Mouse (Mus musculus) spleen, embryonic (tissue): ENCODE results near the gene Ms4a4b.
"Not testable (repeated sequence)": the region's sequence is repeated elsewhere in the genome, so short reads cannot be mapped to it uniquely, and the experiment has no call there.

Experiments used
- CTCF ChIA-PET: fragments of 350-600 bp; sonication (Branson Sonifier 250); formaldehyde crosslinking; loops from one replicate; lab custom pipeline; 2022; lab: Charles Lee

Gene Ms4a4b

DNA sequence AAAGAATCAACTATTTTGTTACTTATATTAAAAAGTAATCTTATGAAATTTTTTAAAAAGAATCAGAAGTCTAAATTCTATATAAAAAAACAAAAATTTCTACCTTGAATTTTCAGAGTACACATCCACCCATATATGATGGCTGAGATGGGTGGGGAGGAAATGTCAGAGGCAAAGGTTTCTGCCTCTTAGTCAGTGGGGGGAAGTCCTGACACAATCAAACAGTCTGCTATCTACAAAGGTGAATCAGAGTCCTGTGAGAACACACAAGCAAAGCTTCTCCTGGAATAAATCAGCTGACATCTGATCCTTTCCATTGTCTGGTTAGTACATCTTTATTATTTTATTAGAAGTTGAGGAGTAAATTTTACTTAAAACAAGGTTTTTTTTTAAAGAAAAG is at the start of gene Ms4a4b:
Ms4a4b (plus strand) TSS at position 216 of the 400 bp plus-strand sequence.
- CTCF ChIA-PET, result interaction anchor here (0.6 kb wide), 1 partner anchor 158 kb away, joined by 3 read pairs; no protein-coding TSS in a partner anchor

- CTCF ChIA-PET, result no interaction called here
These were observed 47.6 kb upstream of the Ms4a4b start for GRCm38 (mm10) chr19:11395769-11396168.

DNA sequence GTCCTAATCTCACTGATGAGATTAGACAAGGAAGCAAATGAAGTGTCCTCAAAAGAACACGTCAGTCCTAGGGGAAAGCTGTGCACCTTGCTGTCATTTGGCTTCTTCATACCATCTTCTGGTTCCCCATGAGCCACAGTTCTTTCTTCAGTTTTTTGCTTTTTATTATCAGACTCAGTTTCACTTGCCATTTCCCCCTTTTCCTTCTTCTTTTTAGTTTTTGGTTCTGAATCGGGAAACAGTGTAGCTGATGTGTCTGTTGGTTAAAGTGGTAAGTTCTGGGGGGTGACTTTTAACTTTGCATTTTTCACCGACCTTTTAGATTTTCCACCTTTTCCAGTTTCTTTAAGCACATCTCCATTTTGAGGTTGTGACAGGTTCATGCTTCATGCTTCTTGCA is 38.8 kb upstream of the Ms4a4b start, which contains the start of gene Ms4a4c:
Ms4a4c (plus strand) TSS at position 244 of the 400 bp plus-strand sequence.
- CTCF ChIA-PET, result interaction anchor here (0.5 to 0.6 kb wide), 2 partner anchors 43 to 206 kb away, joined by 3 read pairs; no protein-coding TSS in a partner anchor

GRCm38 (mm10) chr19:11407428-11407827 is 35.9 kb upstream of the Ms4a4b start:
- CTCF ChIA-PET, result interaction anchor here (0.9 kb wide), 1 partner anchor 25 kb away, joined by 3 read pairs; no protein-coding TSS in a partner anchor

DNA sequence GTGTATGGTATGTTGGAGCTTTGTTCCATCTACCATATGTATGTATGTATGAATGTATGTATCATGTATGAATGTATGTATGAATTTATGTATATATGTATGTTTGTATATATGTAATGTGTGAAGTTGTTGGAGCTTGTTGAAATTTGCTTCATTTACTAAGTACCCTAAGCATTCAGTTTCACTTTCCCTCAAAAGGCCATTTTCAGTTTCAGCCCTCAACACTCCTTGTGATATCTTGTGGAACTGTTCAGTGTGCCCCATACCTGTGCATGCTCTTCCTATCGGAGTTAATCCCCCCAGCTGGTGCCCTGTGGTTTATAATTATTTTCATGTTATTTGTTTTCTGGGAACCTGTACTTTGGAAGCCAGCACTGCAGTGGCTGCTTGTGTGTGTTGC is 34.8 kb upstream of the Ms4a4b start:
- CTCF ChIA-PET, result interaction anchor here (0.9 kb wide), 1 partner anchor 26 kb away, joined by 3 read pairs; no protein-coding TSS in a partner anchor

DNA sequence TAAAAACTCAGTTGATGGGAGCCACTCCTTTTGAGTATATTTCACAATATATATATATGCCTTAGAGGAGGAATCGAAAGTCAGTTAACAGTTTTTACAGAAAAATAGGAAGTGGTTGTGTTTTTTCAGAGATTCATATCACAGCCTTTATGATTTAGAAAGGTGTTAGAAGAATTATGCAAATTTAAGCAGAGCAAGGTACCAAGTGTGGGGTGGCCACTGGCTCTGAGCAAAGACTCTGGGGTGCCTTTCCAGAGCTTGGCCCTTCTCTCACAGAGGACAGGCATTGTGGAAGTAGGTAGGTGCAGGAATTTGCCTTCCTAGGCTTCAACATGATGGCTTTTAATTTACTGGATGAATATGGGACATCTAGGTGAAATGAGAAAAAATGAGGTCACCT is 31.7 kb upstream of the Ms4a4b start:
- CTCF ChIA-PET, result no interaction called here

DNA sequence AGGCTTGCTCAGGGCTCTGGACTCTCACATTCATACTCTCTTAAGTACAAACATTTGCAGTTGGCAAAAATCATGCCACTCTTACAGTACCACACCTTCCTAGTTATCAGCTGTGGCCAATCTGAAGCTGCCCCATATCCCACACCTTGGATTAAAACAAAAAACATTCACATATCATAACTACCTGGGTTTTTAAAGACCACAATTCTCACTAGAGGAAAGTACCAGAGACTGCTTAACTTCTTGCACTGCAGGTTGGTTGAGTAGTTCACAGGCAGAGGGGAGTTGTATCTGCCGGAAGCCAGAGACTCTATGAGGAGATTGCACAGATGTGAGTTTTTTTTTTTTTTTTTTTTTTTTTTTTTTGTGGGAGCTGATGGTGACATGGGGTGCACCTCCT is 29.3 kb upstream of the Ms4a4b start:
- CTCF ChIA-PET, result interaction anchor here (0.6 kb wide), 1 partner anchor 30 kb away, joined by 3 read pairs; no protein-coding TSS in a partner anchor

DNA sequence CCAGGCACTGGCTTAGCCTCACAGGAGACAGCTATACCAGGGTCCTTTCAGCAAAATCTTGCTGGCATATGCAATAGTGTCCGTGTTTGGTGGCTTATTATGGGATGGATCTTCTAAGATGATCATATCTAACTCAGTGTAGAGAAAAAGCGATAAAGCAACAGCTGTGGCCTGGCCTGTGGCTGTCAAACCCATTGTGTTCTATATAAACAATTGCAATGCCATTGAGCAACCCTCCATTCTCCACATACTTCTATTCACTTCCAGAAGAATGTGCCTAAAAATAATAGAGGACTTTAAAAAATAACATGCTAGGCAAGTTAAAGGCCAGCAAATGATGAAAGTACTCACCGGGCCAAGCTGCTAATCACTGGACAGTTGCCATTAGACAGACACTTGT is 27.8 kb upstream of the Ms4a4b start:
- CTCF ChIA-PET, result no interaction called here

DNA sequence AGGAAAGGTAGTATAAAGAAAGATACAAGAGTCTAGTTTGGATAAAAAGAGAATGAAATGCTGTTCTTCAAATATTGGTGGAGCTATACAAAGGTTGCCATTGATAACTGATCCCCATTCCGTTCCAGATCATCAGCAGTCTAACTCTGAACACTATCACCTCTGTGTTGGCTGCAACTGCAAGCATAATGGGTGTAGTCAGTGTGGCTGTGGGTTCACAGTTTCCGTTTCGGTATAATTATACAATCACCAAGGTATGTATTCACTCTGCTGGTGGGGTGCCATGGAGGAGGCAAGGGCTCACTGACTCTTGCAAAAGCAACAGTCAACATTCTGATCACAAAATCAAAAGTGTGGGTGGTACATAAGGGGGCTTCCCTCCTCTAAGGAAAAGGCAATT is 24.5 kb upstream of the Ms4a4b start:
- CTCF ChIA-PET, result not testable (repeated sequence)

DNA sequence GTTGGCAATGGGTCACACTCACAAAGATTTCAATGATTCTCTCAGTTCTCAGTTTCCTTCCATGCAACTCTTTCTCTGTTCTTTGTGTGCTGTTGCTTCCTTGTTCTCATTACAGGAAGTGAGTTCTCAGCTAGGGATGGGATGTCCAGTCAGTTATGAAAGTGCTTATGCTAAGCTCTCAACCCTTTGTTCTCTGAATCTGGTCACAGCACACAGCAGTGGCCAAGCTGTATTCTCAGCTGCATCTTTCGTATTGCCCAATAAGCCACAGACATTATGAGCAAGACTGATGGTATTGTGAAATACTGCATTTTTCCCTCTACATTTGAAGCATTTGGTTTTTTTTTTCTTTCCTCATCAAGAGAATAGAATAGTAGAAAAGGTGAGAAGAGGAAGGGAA is 12.1 kb upstream of the Ms4a4b start:
- CTCF ChIA-PET, result not testable (repeated sequence)

DNA sequence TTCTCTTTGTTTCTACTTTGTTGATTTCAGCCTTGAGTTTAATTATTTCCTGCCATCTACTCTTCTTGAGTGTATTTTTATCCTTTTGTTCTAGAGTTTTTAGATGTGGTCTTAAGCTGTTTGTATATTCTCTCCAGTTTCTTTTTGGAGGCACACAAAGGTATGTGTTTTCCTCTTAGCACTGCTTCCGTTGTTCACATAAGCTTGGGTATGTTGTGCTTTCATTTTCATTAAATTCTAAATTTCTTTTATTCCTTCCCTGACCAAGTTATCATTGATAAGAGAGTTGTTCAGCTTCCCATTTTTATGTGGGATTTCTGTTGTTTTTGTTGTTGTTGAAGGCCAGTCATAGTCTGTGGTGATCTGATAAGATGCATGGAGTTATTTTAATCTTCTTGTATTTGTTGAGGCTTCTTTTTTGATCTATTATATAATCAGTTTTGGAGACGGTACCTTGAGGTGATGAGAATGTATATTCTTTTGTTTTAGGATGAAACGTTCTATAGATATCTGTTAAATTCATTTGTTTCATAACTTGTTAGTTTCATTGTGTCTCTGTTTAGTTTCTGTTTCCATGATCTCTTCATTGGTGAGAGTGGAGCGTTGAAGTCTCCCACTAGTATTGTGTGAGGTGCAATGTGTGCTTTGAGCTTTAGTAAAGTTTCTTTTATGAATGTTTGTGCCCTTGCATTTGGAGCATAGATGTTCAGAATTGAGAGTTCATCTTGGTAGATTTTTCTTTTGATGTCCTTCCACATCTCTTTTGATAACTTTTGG is 8.1 kb upstream of the Ms4a4b start:
- CTCF ChIA-PET, result no interaction called here

DNA sequence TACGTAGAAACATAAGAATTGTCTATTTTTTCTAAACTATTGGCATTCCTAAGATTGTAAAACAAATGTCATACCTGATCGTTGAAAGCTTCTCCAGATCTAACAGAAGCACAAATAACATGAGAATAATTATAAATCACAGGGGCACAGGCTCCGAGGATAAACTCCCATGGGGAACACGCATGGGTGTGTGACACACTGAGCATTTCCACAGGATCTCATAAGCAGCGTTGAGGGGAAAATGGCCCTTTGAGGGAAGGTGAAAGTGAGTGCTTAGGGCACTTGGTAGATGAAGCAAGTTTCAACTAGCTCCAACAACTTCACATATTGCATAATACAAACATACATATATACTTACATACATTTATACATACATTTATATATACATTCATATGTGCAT is 611 bp downstream of the Ms4a4b start:
- CTCF ChIA-PET, result interaction anchor here (0.5 kb wide), 1 partner anchor 648 kb away, joined by 4 read pairs; no protein-coding TSS in a partner anchor

DNA sequence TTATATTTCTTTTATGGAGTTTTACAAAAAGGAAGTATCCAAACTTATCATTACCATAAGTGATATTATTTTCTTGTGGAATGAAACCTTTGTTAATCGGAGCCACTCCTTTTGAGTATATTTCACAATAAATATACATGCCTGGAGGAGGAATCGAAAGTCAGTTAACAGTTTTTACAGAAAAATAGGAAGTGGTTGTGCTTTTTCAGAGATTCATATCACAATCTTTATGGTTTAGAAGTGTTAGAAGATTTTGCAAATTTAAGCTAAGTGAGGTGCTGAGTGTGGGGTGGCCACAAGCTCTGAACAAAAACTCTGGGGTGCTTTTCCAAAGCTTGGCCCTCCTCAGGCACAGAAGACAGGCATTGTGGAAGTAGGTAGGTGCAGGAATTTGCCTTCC is 3.9 kb downstream of the Ms4a4b start:
- CTCF ChIA-PET, result no interaction called here

- CTCF ChIA-PET, result not testable (repeated sequence)
These were observed 15.7 kb downstream of the Ms4a4b start for GRCm38 (mm10) chr19:11459041-11459440.

GRCm38 (mm10) chr19:11464795-11465194 is 21.4 kb downstream of the Ms4a4b start:
- CTCF ChIA-PET, result interaction anchor here (0.7 kb wide), 1 partner anchor 67 kb away, joined by 7 read pairs; no protein-coding TSS in a partner anchor

DNA sequence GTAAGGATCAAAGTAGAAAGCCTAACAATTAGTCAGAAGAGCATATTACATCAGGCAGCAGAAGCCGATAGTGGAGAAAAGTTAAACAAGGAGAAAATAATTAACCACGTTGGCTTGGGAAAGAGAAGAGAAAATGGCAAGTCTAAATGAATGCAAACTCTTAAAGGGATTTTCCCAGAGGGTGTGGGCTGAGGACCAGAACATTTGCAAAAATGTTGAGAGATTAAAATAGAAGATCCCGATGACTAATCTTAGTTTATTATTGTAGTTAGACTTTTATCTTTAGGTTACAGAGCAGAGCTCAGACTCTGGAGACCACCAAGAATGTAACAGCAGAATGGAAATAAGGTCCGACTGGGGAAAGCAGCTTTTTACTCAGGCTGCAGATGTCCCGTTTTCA is 23.1 kb downstream of the Ms4a4b start:
- CTCF ChIA-PET, result no interaction called here

DNA sequence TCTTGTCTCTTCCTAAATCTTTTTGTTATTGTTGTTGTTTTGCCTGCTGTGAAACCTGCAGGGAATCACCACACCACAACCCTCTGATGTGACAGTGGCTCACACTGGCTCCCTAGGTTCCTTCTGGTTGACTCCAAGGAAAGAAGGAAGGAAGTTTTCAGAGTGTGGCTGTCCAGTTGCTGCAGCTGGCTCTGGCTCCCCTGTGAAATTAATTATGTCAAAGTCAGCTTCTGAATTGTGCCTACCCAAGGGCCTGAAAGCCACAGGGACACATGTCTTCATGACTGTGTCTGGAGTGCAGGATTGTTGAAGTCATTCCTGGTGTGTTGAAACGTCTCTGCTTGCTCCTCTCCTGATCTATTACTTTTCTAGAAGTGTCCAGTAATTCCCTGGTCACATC is 25.0 kb downstream of the Ms4a4b start:
- CTCF ChIA-PET, result not testable (repeated sequence)

GRCm38 (mm10) chr19:11469215-11469614 is 25.9 kb downstream of the Ms4a4b start, which contains the start of gene Ms4a6c:
TSS of gene Ms4a6c (plus strand) at chr19:11469366.
- CTCF ChIA-PET, result interaction anchor here (0.6 kb wide), 1 partner anchor 68 kb away, joined by 4 read pairs; no protein-coding TSS in a partner anchor

GRCm38 (mm10) chr19:11479714-11480113 is 36.4 kb downstream of the Ms4a4b start:
- CTCF ChIA-PET, result interaction anchor here (0.7 to 0.9 kb wide), 2 partner anchors 10 to 12 kb away, joined by 3 read pairs; no protein-coding TSS in a partner anchor

DNA sequence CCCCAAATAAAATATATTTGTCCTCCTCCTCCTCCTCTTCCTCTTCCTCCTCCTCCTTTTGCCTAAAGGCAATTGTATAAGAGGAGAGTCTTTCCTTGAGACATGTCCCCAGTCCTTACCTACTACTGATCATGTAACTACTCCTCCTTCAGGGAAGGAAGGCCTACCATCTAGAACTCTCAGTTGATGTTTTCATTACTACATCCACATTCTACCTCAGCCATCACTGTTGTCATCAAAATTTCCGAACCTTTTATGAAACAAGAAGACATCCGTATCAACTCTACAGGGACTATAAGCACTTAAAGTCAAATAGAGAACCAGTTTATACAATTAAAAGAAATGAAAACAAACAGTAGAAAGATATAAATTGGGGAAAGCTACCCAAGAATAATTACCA is 39.3 kb downstream of the Ms4a4b start:
- CTCF ChIA-PET, result interaction anchor here (0.5 kb wide), 1 partner anchor 31 kb away, joined by 3 read pairs; no protein-coding TSS in a partner anchor

DNA sequence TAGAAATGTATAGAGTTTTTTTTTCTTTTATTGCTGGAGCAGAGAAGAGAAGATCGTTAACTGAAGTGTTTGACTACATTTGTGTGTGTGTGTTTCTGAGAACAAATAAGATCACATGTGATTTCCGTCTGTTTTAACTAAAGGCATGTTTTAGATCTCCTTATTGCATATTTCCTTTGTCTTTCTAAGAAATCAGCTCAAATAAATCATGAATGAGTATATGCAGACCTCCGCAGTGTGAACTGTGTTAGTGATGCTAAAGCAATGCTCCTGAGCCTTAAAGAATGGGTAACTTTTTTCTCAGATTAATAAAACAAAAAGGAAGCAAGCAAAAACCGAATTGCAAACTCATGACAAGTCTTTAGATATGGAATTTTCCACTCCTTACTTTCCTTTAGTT is 40.6 kb downstream of the Ms4a4b start:
- CTCF ChIA-PET, result no interaction called here

DNA sequence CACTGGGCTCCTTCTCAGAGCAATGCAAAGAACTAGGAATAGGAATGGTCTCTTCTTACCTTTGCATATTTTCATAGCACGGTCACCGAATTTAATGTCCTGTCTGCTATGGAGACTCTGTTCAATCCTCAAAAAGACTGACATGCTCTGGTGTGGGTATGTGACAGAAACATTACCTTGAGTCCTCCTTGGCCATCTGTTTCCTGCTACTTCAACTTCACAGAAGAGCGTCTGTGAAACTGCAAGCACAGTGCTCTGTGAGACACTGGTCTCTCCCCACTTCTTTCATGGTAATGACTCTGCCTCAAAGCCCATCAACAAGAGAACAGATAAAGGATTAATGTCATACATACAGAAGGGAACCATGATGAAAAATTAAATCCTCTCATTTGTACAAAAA is 41.0 kb downstream of the Ms4a4b start:
- CTCF ChIA-PET, result no interaction called here

DNA sequence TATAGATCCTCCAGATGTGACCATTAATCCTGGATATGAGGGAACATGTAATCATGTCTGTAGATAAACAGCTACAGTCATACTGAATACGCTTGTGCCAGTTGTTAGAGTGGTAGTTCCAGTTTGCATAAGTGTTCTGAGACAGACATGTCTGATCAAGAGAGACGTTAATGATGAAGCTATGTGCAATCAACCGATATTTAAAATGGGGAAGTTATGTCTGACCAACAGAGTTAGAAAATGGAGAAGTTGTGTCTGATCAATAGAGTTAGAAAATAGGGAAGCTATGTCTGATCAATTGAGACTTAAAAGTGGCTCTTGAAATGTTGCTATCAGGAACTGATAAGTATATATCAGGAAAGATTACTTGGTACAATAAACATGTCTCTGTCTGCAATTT is 41.9 kb downstream of the Ms4a4b start:
- CTCF ChIA-PET, result no interaction called here
